Mouse (Mus musculus) MEL (cell line): ENCODE results near the gene Sobp. TPM values are rescaled to one million over a fixed set of nuclear protein-coding genes. Genes with fewer than 3 reads are reported as not detected.

Source experiments
- DNase-seq: peaks from one replicate; pipeline ENCODE4 v3.0.0; 2011; ENCODE audit warnings: low read depth, low spot score
- H3K27ac ChIP-seq: 2 replicates; pipeline ENCODE4 v1.5.1; 2012; ENCODE audit warnings: low read depth, mild to moderate bottlenecking, control low read depth, low read length, moderate library complexity; ENCODE audit not compliant: control insufficient read depth
- H3K27me3 ChIP-seq, 2 experiments: fragments of 150-350 bp in 1 of 2; sonication (generic) in 1 of 2; 2 replicates each; pipeline ENCODE4 v1.6.1; 2012; ENCODE audit warnings: low read length in 2 of 2, mild to moderate bottlenecking in 2 of 2, improper control_type of control experiment in 1 of 2, moderate library complexity in 1 of 2; ENCODE audit not compliant: insufficient read depth in 2 of 2, control insufficient read depth in 1 of 2
- H3K36me3 ChIP-seq, 2 experiments: 2 replicates each; pipeline ENCODE4 v1.6.1; 2012 to 2014; ENCODE audit warnings: low read length in 2 of 2, improper control_type of control experiment in 1 of 2, inconsistent platforms in 1 of 2, mild to moderate bottlenecking in 1 of 2; ENCODE audit not compliant: insufficient read depth in 2 of 2, control insufficient read depth in 1 of 2
- H3K4me1 ChIP-seq, 2 experiments: fragments of 150-350 bp in 1 of 2; sonication (generic) in 1 of 2; 2 replicates each; pipeline ENCODE4 v1.6.1; 2012; ENCODE audit warnings: low read length in 2 of 2, improper control_type of control experiment in 1 of 2, mild to moderate bottlenecking in 1 of 2; ENCODE audit not compliant: insufficient read depth in 2 of 2, control insufficient read depth in 1 of 2
- H3K4me3 ChIP-seq, 2 experiments: fragments of 150-350 bp in 1 of 2; sonication (generic) in 1 of 2; 2 replicates each; pipeline ENCODE4 v1.5.1; 2012; ENCODE audit warnings: low read depth in 2 of 2, low read length in 2 of 2, mild to moderate bottlenecking in 2 of 2, moderate library complexity in 2 of 2, control low read depth in 1 of 2, improper control_type of control experiment in 1 of 2; ENCODE audit not compliant: control insufficient read depth in 1 of 2, insufficient read depth in 1 of 2
- H3K79me2 ChIP-seq: 2 replicates; pipeline ENCODE4 v1.6.1; 2012; ENCODE audit warnings: mild to moderate bottlenecking, low read length, moderate library complexity; ENCODE audit not compliant: control insufficient read depth, poor library complexity, insufficient read depth
- H3K9ac ChIP-seq: 2 replicates; pipeline ENCODE4 v1.6.1; 2012; ENCODE audit warnings: low read depth, mild to moderate bottlenecking, control low read depth, low read length, moderate library complexity; ENCODE audit not compliant: control insufficient read depth, poor library complexity, severe bottlenecking
- H3K9me3 ChIP-seq: fragments of 150-350 bp; sonication (generic); replicated peaks from 2 replicates; pipeline ENCODE4 v1.6.1; 2012; ENCODE audit warnings: mild to moderate bottlenecking, low read length, improper control_type of control experiment, moderate library complexity; ENCODE audit not compliant: insufficient read depth
- BHLHE40 ChIP-seq: IDR thresholded peaks from 2 replicates; pipeline ENCODE4 v1.6.1; 2012; ENCODE audit warnings: low read depth, mild to moderate bottlenecking, inconsistent platforms, low read length, improper control_type of control experiment, borderline replicate concordance
- E2F4 ChIP-seq: IDR thresholded peaks from 2 replicates; pipeline ENCODE4 v1.6.1; 2011; ENCODE audit warnings: low read depth, low read length, improper control_type of control experiment, borderline replicate concordance
- ELF1 ChIP-seq: IDR thresholded peaks from 2 replicates; pipeline ENCODE4 v1.6.1; 2014; ENCODE audit warnings: low read depth, mild to moderate bottlenecking, inconsistent platforms, low read length, improper control_type of control experiment, moderate library complexity
- EP300 ChIP-seq, 2 experiments: IDR thresholded peaks; 2 replicates each; pipeline ENCODE4 v1.6.1; 2011; ENCODE audit warnings: improper control_type of control experiment in 2 of 2, low read length in 2 of 2, low read depth in 1 of 2, mild to moderate bottlenecking in 1 of 2
- ETS1 ChIP-seq: IDR thresholded peaks from 2 replicates; pipeline ENCODE4 v1.6.1; 2012; ENCODE audit warnings: low read depth, mild to moderate bottlenecking, inconsistent platforms, low read length, improper control_type of control experiment, moderate library complexity
- GABPA ChIP-seq: IDR thresholded peaks from 2 replicates; pipeline ENCODE4 v1.6.1; 2012; ENCODE audit warnings: low read depth, mild to moderate bottlenecking, inconsistent platforms, low read length, improper control_type of control experiment, moderate library complexity
- HCFC1 ChIP-seq: IDR thresholded peaks from 2 replicates; pipeline ENCODE4 v1.6.1; 2012; ENCODE audit warnings: low read depth, mild to moderate bottlenecking, inconsistent platforms, low read length, improper control_type of control experiment, moderate library complexity
- JUND ChIP-seq: IDR thresholded peaks from 2 replicates; pipeline ENCODE4 v1.6.1; 2011; ENCODE audit warnings: low read depth, mild to moderate bottlenecking, improper control_type of control experiment, low read length
- KAT2A ChIP-seq: conservative IDR thresholded peaks from 2 replicates; pipeline ENCODE4 v1.6.1; 2012; ENCODE audit warnings: low read depth, low read length, improper control_type of control experiment, inconsistent platforms
- MAX ChIP-seq: IDR thresholded peaks from 2 replicates; pipeline ENCODE4 v1.6.1; 2011; ENCODE audit warnings: low read length, improper control_type of control experiment
- MAZ ChIP-seq: IDR thresholded peaks from 2 replicates; pipeline ENCODE4 v1.6.1; 2012; ENCODE audit warnings: low read depth, mild to moderate bottlenecking, inconsistent platforms, low read length, improper control_type of control experiment
- MXI1 ChIP-seq: IDR thresholded peaks from 2 replicates; pipeline ENCODE4 v1.6.1; 2011; ENCODE audit warnings: mild to moderate bottlenecking, low read depth, low read length, improper control_type of control experiment
- MYB ChIP-seq: IDR thresholded peaks from 2 replicates; pipeline ENCODE4 v1.6.1; 2011; ENCODE audit warnings: mild to moderate bottlenecking, low read depth, low read length, improper control_type of control experiment
- NRF1 ChIP-seq: IDR thresholded peaks from 2 replicates; pipeline ENCODE4 v1.6.1; 2014; ENCODE audit warnings: low read depth, mild to moderate bottlenecking, inconsistent platforms, low read length, improper control_type of control experiment, moderate library complexity; ENCODE audit not compliant: poor library complexity, insufficient read depth, severe bottlenecking
- POLR2A ChIP-seq, 2 experiments: IDR thresholded peaks; 2 replicates each; pipeline ENCODE4 v1.6.1; 2011 to 2012; ENCODE audit warnings: low read length in 2 of 2, mild to moderate bottlenecking in 2 of 2, control low read depth in 1 of 2, improper control_type of control experiment in 1 of 2, low read depth in 1 of 2, moderate library complexity in 1 of 2; ENCODE audit not compliant: control insufficient read depth in 1 of 2, insufficient read depth in 1 of 2, poor library complexity in 1 of 2
- POLR2AphosphoS2 ChIP-seq: IDR thresholded peaks from 2 replicates; pipeline ENCODE4 v1.6.1; 2011; ENCODE audit warnings: low read length, improper control_type of control experiment
- RAD21 ChIP-seq: IDR thresholded peaks from 2 replicates; pipeline ENCODE4 v1.6.1; 2011; ENCODE audit warnings: mild to moderate bottlenecking, low read depth, low read length, improper control_type of control experiment
- SMC3 ChIP-seq: IDR thresholded peaks from 2 replicates; pipeline ENCODE4 v1.6.1; 2011; ENCODE audit warnings: low read depth, low read length, improper control_type of control experiment
- TAL1 ChIP-seq: IDR thresholded peaks from 2 replicates; pipeline ENCODE4 v1.6.1; 2012; ENCODE audit warnings: mild to moderate bottlenecking, inconsistent platforms, low read length, moderate library complexity, mixed read lengths
- TCF12 ChIP-seq: IDR thresholded peaks from 2 replicates; pipeline ENCODE4 v1.6.1; 2014; ENCODE audit warnings: low read depth, mild to moderate bottlenecking, inconsistent platforms, low read length, improper control_type of control experiment, moderate library complexity
- USF2 ChIP-seq, 2 experiments: IDR thresholded peaks; 2 replicates each; pipeline ENCODE4 v1.6.1; 2011 to 2012; ENCODE audit warnings: improper control_type of control experiment in 2 of 2, low read length in 2 of 2, borderline replicate concordance in 1 of 2, inconsistent platforms in 1 of 2, low read depth in 1 of 2, mild to moderate bottlenecking in 1 of 2; ENCODE audit not compliant: insufficient read depth in 1 of 2
- ZKSCAN1 ChIP-seq: IDR thresholded peaks from 2 replicates; pipeline ENCODE4 v1.6.1; 2012; ENCODE audit warnings: low read depth, mild to moderate bottlenecking, inconsistent platforms, low read length, improper control_type of control experiment, moderate library complexity
- ZNF384 ChIP-seq: IDR thresholded peaks from 2 replicates; pipeline ENCODE4 v1.6.1; 2012; ENCODE audit warnings: low read depth, mild to moderate bottlenecking, inconsistent platforms, low read length, improper control_type of control experiment
- polyA plus RNA-seq, 2 experiments: library from polyadenylated mRNA; stranded (reverse) in 1 of 2; unstranded in 1 of 2; fragments of >175 nt in 1 of 2; fragments of >200 nt in 1 of 2; gene quantifications; 2 replicates each; pipeline versions ENCODE4 v1.2.1 to v1.2.4; 2012; ENCODE audit warnings: low replicate concordance in 2 of 2, low read depth in 1 of 2; ENCODE audit not compliant: insufficient read length in 2 of 2, insufficient read depth in 1 of 2, missing spikeins in 1 of 2
- total RNA-seq: library from RNA; depleted of rRNA; stranded (reverse); fragments of 300-350 nt; gene quantifications from 2 replicates; pipeline ENCODE4 v1.2.3, GENCODE M21; 2012

The Sobp gene
- total and polyA plus RNA-seq, 3 experiments = not detected

- H3K4me1 ChIP-seq = peaks cover 0 to 11% of the 10 kb centered on the region in 2 experiments; a peak in 3 of 4 replicates
- DNase-seq = peak; percentile 48
- TF ChIP-seq KAT2A = no peak
- TF ChIP-seq JUND = no peak
- no peak for TF ChIP-seq MXI1
- TF ChIP-seq ETS1 = peak; percentile 60
- peak; percentile 14; the same call in 1 of the 2 replicates for TF ChIP-seq TAL1
- no peak for TF ChIP-seq GABPA
- no peak for TF ChIP-seq POLR2A (IDR thresholded peaks at IDR 0.05; ENCODE audit: control insufficient read depth in 1 of 2, insufficient read depth in 1 of 2, low read depth in 1 of 2, low read length in 2 of 2, poor library complexity in 1 of 2)
- TF ChIP-seq MYB = no peak
- TF ChIP-seq USF2 (IDR thresholded peaks at IDR 0.05; ENCODE audit: borderline replicate concordance in 1 of 2, insufficient read depth in 1 of 2, low read depth in 1 of 2, low read length in 2 of 2) = no peak
- TF ChIP-seq BHLHE40 = no peak
- TF ChIP-seq E2F4 = no peak
- TF ChIP-seq HCFC1 = no peak
- TF ChIP-seq TCF12 = no peak
- TF ChIP-seq NRF1 = no peak
- no peak for TF ChIP-seq MAX
- TF ChIP-seq POLR2AphosphoS2 = no peak
- TF ChIP-seq SMC3 = no peak
- peak in 1 of 2 experiments; percentile 27; a peak in 1 of 4 replicates for TF ChIP-seq EP300 (IDR thresholded peaks at IDR 0.05; ENCODE audit: low read depth in 1 of 2, low read length in 2 of 2)
- TF ChIP-seq ELF1 = no peak
- TF ChIP-seq MAZ = no peak
- H3K9me3 ChIP-seq = no peaks in the 10 kb centered on the region
- H3K27ac ChIP-seq = no peak overlapping the region
- H3K79me2 ChIP-seq = no peaks in the 10 kb centered on the region
- no peak overlapping the region for H3K9ac ChIP-seq
- peaks cover 0 to 7% of the 10 kb centered on the region in 2 experiments; a peak in 2 of 4 replicates for H3K36me3 ChIP-seq
- H3K4me3 ChIP-seq = no peak overlapping the region; a peak in 2 of 4 replicates
- no peaks in the 10 kb centered on the region; a peak in 1 of 4 replicates for H3K27me3 ChIP-seq
Measured at GRCm38 (mm10) chr10:43075535-43076152, 98.7 kb downstream of the Sobp start.

GRCm38 (mm10) chr10:43073281-43073680 lies 101.0 kb downstream of the Sobp start:
- Histone ChIP-seq H3K27me3 (no peaks in the 10 kb centered on the region; a peak in 1 of 4 replicates), H3K79me2 (no peaks in the 10 kb centered on the region)
- TF ChIP-seq EP300 (IDR thresholded peaks at IDR 0.05; ENCODE audit: low read depth in 1 of 2, low read length in 2 of 2) (no peak), USF2 (IDR thresholded peaks at IDR 0.05; ENCODE audit: borderline replicate concordance in 1 of 2, insufficient read depth in 1 of 2, low read depth in 1 of 2, low read length in 2 of 2) (no peak), ZNF384 (no peak), MXI1 (no peak), ZKSCAN1 (no peak), RAD21 (no peak), JUND (no peak)

More at GRCm38 (mm10) chr10:43073281-43073680, 101.0 kb downstream of the Sobp start:
- DNase-seq = no peak
- Histone ChIP-seq H3K9me3 (no peaks in the 10 kb centered on the region), H3K36me3 (peaks cover 0 to 7% of the 10 kb centered on the region in 2 experiments; a peak in 2 of 4 replicates), H3K27ac (no peak overlapping the region), H3K4me1 (peaks cover 0 to 11% of the 10 kb centered on the region in 2 experiments; a peak in 3 of 4 replicates), H3K4me3 (no peak overlapping the region), H3K9ac (no peak overlapping the region)
